Mouse (Mus musculus) adrenal gland, postnatal 10 days (tissue): ENCODE results near the gene Dctn1. TPM values are rescaled to one million over a fixed set of nuclear protein-coding genes. Genes with fewer than 3 reads are reported as not detected.

ENCODE experiments used
- DNase-seq: peaks from one replicate; pipeline ENCODE4 v3.0.0; 2021; ENCODE audit warnings: mixed read lengths
- total RNA-seq, 2 experiments: library from RNA; stranded (reverse); gene quantifications; 2 replicates each; pipeline ENCODE4 v1.2.3; 2021

Gene Dctn1
- total RNA-seq, 2 experiments from 2014 or later = 101 to 119 TPM

- no peak for DNase-seq
Observed at GRCm38 (mm10) chr6:83169872-83170271, 4.2 kb downstream of the Dctn1 start.

- DNase-seq = no peak
Observed at GRCm38 (mm10) chr6:83171063-83171462, 5.3 kb downstream of the Dctn1 start.

- DNase-seq = no peak
Observed at GRCm38 (mm10) chr6:83172240-83172920, 6.7 kb downstream of the Dctn1 start.

GRCm38 (mm10) chr6:83175996-83176395 lies 10.3 kb downstream of the Dctn1 start:
- no peak for DNase-seq

- DNase-seq = peak; percentile 63
Observed at GRCm38 (mm10) chr6:83179390-83180117, 13.8 kb downstream of the Dctn1 start.

- DNase-seq = peak; percentile 29
Observed at GRCm38 (mm10) chr6:83180605-83181004, 14.9 kb downstream of the Dctn1 start.

GRCm38 (mm10) chr6:83184858-83185435 lies 19.2 kb downstream of the Dctn1 start:
- no peak for DNase-seq

- peak; percentile 66 for DNase-seq
Observed at GRCm38 (mm10) chr6:83185895-83186861, 20.5 kb downstream of the Dctn1 start.

- DNase-seq = no peak
Observed at GRCm38 (mm10) chr6:83186946-83187345, 21.2 kb downstream of the Dctn1 start.

GRCm38 (mm10) chr6:83193571-83193970 lies 27.9 kb downstream of the Dctn1 start:
- no peak for DNase-seq

- DNase-seq = peak; percentile 86
Observed at GRCm38 (mm10) chr6:83197345-83198004, 31.8 kb downstream of the Dctn1 start.

GRCm38 (mm10) chr6:83203320-83203719 lies 37.6 kb downstream of the Dctn1 start:
- no peak for DNase-seq

- DNase-seq = no peak
Observed at GRCm38 (mm10) chr6:83205851-83206250, 40.1 kb downstream of the Dctn1 start.

- no peak for DNase-seq
Observed at GRCm38 (mm10) chr6:83206321-83206720, 40.6 kb downstream of the Dctn1 start.

- no peak for DNase-seq
Observed at GRCm38 (mm10) chr6:83207361-83208049, 41.8 kb downstream of the Dctn1 start.

- no peak for DNase-seq
Observed at GRCm38 (mm10) chr6:83208050-83208400, 42.3 kb downstream of the Dctn1 start.

- no peak for DNase-seq
Observed at GRCm38 (mm10) chr6:83210495-83210894, 44.8 kb downstream of the Dctn1 start.

GRCm38 (mm10) chr6:83211526-83211925 lies 45.8 kb downstream of the Dctn1 start:
- no peak for DNase-seq

- DNase-seq = peak; percentile 84
Observed at GRCm38 (mm10) chr6:83215002-83215666, 49.4 kb downstream of the Dctn1 start.

GRCm38 (mm10) chr6:83219814-83220213 lies 54.1 kb downstream of the Dctn1 start, which contains the start of gene Slc4a5:
Gene Slc4a5 (plus strand): TSS chr6:83219828.
- no peak for DNase-seq
